In the genomic region with DNA sequence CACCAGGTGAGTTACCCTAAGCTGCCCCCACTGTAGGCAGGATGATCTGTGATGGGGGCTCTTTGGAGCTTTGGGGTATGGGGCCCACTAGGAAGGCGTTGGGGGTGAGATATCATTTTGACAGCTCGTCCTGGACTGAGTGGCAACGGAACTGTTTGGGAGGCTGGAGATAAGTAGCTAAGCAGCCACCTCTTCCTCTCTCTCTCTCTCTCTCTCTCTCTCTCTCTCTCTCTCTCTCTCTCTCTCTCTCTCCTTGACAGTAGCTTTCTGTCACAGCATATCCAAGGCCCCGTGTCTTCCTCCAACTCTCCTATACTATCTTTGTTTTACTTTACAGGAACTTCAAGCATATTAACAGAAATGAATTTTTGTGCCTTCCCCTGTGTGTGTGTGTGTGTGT, we compare ENCODE assay signal across 38 mouse cellular contexts. TPM values are rescaled to one million over a fixed set of nuclear protein-coding genes. Genes with fewer than 3 reads are reported as not detected.
DNase-seq lines count a peak whose midpoint lies in the region; ATAC-seq lines count a peak whose summit lies in the region.
"Had no signal": no experiment of that assay in that cellular context is flagged by ENCODE, and none has a peak within 500 bp of the region (broad histone marks: within the 10 kb centered on the region; RNA-seq: fewer than 3 reads in every experiment).

No protein-coding gene starts in this region.

- peak overlapping the region; percentile 42 for H3K4me2 ChIP-seq in liver, embryonic 15.5 days
- H3K4me2 ChIP-seq: embryonic facial prominence, embryonic 12.5 days; hindbrain, embryonic 15.5 days; kidney, embryonic 15.5 days; limb, embryonic 15.5 days; lung, embryonic 15.5 days; midbrain, embryonic 15.5 days had no signal

- no peaks in the 10 kb centered on the region for H3K9me3 ChIP-seq in erythroblast, embryonic 14.5 days (ENCODE audit: control insufficient read depth, low read length)
- no peaks in the 10 kb centered on the region for H3K9me3 ChIP-seq in liver, embryonic 15.5 days (replicated peaks)
- H3K9me3 ChIP-seq: embryonic facial prominence, embryonic 12.5 days; hindbrain, embryonic 10.5 days; hindbrain, embryonic 15.5 days; kidney, embryonic 15.5 days; limb, embryonic 10.5 days; limb, embryonic 15.5 days; lung, embryonic 15.5 days; midbrain, embryonic 10.5 days; midbrain, embryonic 15.5 days had no signal

- peaks cover 39% of the 10 kb centered on the region for H3K4me1 ChIP-seq in erythroblast, embryonic 14.5 days (ENCODE audit: control insufficient read depth)
- H3K4me1 ChIP-seq in liver, embryonic 15.5 days (replicated peaks): peaks cover 40% of the 10 kb centered on the region
- H3K4me1 ChIP-seq: embryonic facial prominence, embryonic 12.5 days; kidney, embryonic 15.5 days; limb, embryonic 10.5 days; limb, embryonic 15.5 days; lung, embryonic 15.5 days; midbrain, embryonic 15.5 days had no signal

- no peak overlapping the region for H3K27ac ChIP-seq in liver, embryonic 15.5 days (replicated peaks)
- H3K27ac ChIP-seq: embryonic facial prominence, embryonic 12.5 days; hindbrain, embryonic 10.5 days; hindbrain, embryonic 15.5 days; kidney, embryonic 15.5 days; limb, embryonic 10.5 days; limb, embryonic 15.5 days; lung, embryonic 15.5 days; midbrain, embryonic 10.5 days; midbrain, embryonic 15.5 days; stomach, postnatal 0 days had no signal

- ATAC-seq in erythroblast, adult 5-6 weeks (replicated peaks; ENCODE audit: low FRiP score, poor library complexity, severe bottlenecking): no peak
- ATAC-seq in liver, embryonic 15.5 days (ENCODE audit: insufficient read depth): peak; percentile 63
- ATAC-seq: activated CD4-positive, CD25-positive, alpha-beta regulatory T cell, adult 4 months; forebrain, embryonic 16.5 days; inflammation-experienced regulatory T-cells, adult 6 months; midbrain, embryonic 15.5 days had no signal

- H3K9ac ChIP-seq in liver, embryonic 15.5 days: no peak overlapping the region
- H3K9ac ChIP-seq: embryonic facial prominence, embryonic 12.5 days; hindbrain, embryonic 15.5 days; kidney, embryonic 15.5 days; limb, embryonic 15.5 days; lung, embryonic 15.5 days; midbrain, embryonic 15.5 days had no signal

- H3K4me3 ChIP-seq in erythroblast, embryonic 14.5 days (replicated peaks): peak overlapping the region; percentile 21
- H3K4me3 ChIP-seq in liver, embryonic 15.5 days (replicated peaks): no peak overlapping the region
- H3K4me3 ChIP-seq: embryonic facial prominence, embryonic 12.5 days; hindbrain, embryonic 10.5 days; hindbrain, embryonic 15.5 days; kidney, embryonic 15.5 days; limb, embryonic 10.5 days; limb, embryonic 15.5 days; lung, embryonic 15.5 days; midbrain, embryonic 10.5 days; midbrain, embryonic 15.5 days had no signal

- WGBS in liver, embryonic 15.5 days (ENCODE audit: insufficient replicate concordance): 12% methylated on average over 4 of the region's 4 CpGs

- DNase-seq in liver: peak; percentile 40
- DNase-seq in layer of hippocampus, postnatal 36 days: no peak
- no peak for DNase-seq in B cell, adult 2 months
- no peak for DNase-seq in cerebellum, adult 8-10 months
- DNase-seq in thymus, postnatal 10 days (ENCODE audit: low spot score in 2 of 2): no peak
- DNase-seq: adrenal gland, adult 2 months; adrenal gland, postnatal 36 days; cerebellum, adult 2 months; cerebellum, postnatal 25 days; embryo, embryonic 11 days; gastrocnemius, postnatal 14 days; heart, postnatal 14 days; kidney, adult 18-20 months; kidney, postnatal 4 days; lung, postnatal 36 days; right cerebral cortex, adult 18-20 months; spleen, adult 18-20 months; thymus, adult 18-20 months; thymus, postnatal 36 days had no signal

- H3K27me3 ChIP-seq in erythroblast, embryonic 14.5 days (ENCODE audit: control insufficient read depth): no peaks in the 10 kb centered on the region
- H3K27me3 ChIP-seq in liver, embryonic 15.5 days: no peaks in the 10 kb centered on the region
- H3K27me3 ChIP-seq: embryonic facial prominence, embryonic 12.5 days; hindbrain, embryonic 15.5 days; kidney, embryonic 15.5 days; limb, embryonic 15.5 days; lung, embryonic 15.5 days; midbrain, embryonic 15.5 days had no signal

- no peaks in the 10 kb centered on the region for H3K36me3 ChIP-seq in erythroblast, embryonic 14.5 days (ENCODE audit: control insufficient read depth)
- H3K36me3 ChIP-seq in liver, embryonic 15.5 days (replicated peaks): no peaks in the 10 kb centered on the region
- H3K36me3 ChIP-seq: embryonic facial prominence, embryonic 12.5 days; hindbrain, embryonic 10.5 days; hindbrain, embryonic 15.5 days; kidney, embryonic 15.5 days; limb, embryonic 10.5 days; limb, embryonic 15.5 days; lung, embryonic 15.5 days; midbrain, embryonic 10.5 days; midbrain, embryonic 15.5 days had no signal

RNA-seq across cellular contexts. Expression of a gene that starts 0.7 kb away (rescaled TPM):
- 0.08 and 0.09 TPM in 2 replicates for polyA plus RNA-seq in erythroblast, embryonic 14.5 days (2012)
- not detected in 2 replicates for total RNA-seq in erythroblast, adult 5-6 weeks (2015; ENCODE audit: low replicate concordance)
- 0.34 and 1.3 TPM in 2 replicates for total RNA-seq in erythroblast, adult 5-6 weeks (2017; ENCODE audit: low replicate concordance)
- 15.8 and 18.3 TPM in 2 replicates for polyA plus RNA-seq in liver, embryonic 15.5 days (2015; fragmentation: Nextera tagmentation; extraction: Ambion mirVana)
- not detected for total RNA-seq in layer of hippocampus, postnatal 36 days (2021)
- total RNA-seq: gastrocnemius, postnatal 14 days had no signal
- polyA plus RNA-seq: activated CD4-positive, CD25-positive, alpha-beta regulatory T cell, adult 4 months; inflammation-experienced regulatory T-cells, adult 6 months; stomach, postnatal 0 days had no signal

RNA-seq across cellular contexts. Expression of a gene that starts 14.3 kb away (rescaled TPM):
- 0.22 and 0.46 TPM in 2 replicates for polyA plus RNA-seq in erythroblast, embryonic 14.5 days (2012)
- total RNA-seq in erythroblast, adult 5-6 weeks (2015; ENCODE audit: low replicate concordance): 1.9 and 3.1 TPM in 2 replicates
- total RNA-seq in erythroblast, adult 5-6 weeks (2017; ENCODE audit: low replicate concordance): 2.6 and 3.2 TPM in 2 replicates
- 3.6 and 4.1 TPM in 2 replicates for polyA plus RNA-seq in liver, embryonic 15.5 days (2015; fragmentation: Nextera tagmentation; extraction: Ambion mirVana)
- 1 to 10 TPM; 8.8 to 9.6 TPM for total RNA-seq in layer of hippocampus, postnatal 36 days (2021)
- polyA plus RNA-seq: activated CD4-positive, CD25-positive, alpha-beta regulatory T cell, adult 4 months; inflammation-experienced regulatory T-cells, adult 6 months had no signal

RNA-seq across cellular contexts. Expression of a gene that starts 44.5 kb away (rescaled TPM):
- 0.02 TPM in 1 of 2 replicates, not detected in the other for polyA plus RNA-seq in erythroblast, embryonic 14.5 days (2012)
- 17.5 and 20.1 TPM in 2 replicates for total RNA-seq in erythroblast, adult 5-6 weeks (2015; ENCODE audit: low replicate concordance)
- total RNA-seq in erythroblast, adult 5-6 weeks (2017; ENCODE audit: low replicate concordance): 7.0 and 7.2 TPM in 2 replicates
- 3.9 and 4.3 TPM in 2 replicates for polyA plus RNA-seq in liver, embryonic 15.5 days (2015; fragmentation: Nextera tagmentation; extraction: Ambion mirVana)
- total RNA-seq in layer of hippocampus, postnatal 36 days (2021): under 1 TPM in 1 of 2 experiments, not detected in 1; 0.22 TPM
- total RNA-seq: left cerebral cortex, postnatal 10 days had no signal
- polyA plus RNA-seq: forebrain, embryonic 11.5 days; forebrain, embryonic 16.5 days; limb, embryonic 10.5 days; neural tube, embryonic 11.5 days had no signal

RNA-seq across cellular contexts. Expression of a gene that starts 49.2 kb away (rescaled TPM):
- polyA plus RNA-seq in erythroblast, embryonic 14.5 days (2012): 1.3 and 1.7 TPM in 2 replicates
- 44.0 and 47.2 TPM in 2 replicates for total RNA-seq in erythroblast, adult 5-6 weeks (2015; ENCODE audit: low replicate concordance)
- total RNA-seq in erythroblast, adult 5-6 weeks (2017; ENCODE audit: low replicate concordance): 30.6 and 42.7 TPM in 2 replicates
- 8.0 TPM in 2 replicates for polyA plus RNA-seq in liver, embryonic 15.5 days (2015; fragmentation: Nextera tagmentation; extraction: Ambion mirVana)
- 10 to 100 TPM; 27.2 to 34.4 TPM for total RNA-seq in layer of hippocampus, postnatal 36 days (2021)

RNA-seq across cellular contexts. Expression of a gene that starts 49.4 kb away (rescaled TPM):
- 1.1 and 2.0 TPM in 2 replicates for polyA plus RNA-seq in erythroblast, embryonic 14.5 days (2012)
- 28.2 and 32.1 TPM in 2 replicates for total RNA-seq in erythroblast, adult 5-6 weeks (2015; ENCODE audit: low replicate concordance)
- total RNA-seq in erythroblast, adult 5-6 weeks (2017; ENCODE audit: low replicate concordance): 31.6 and 34.2 TPM in 2 replicates
- 42.8 and 44.0 TPM in 2 replicates for polyA plus RNA-seq in liver, embryonic 15.5 days (2015; fragmentation: Nextera tagmentation; extraction: Ambion mirVana)
- total RNA-seq in layer of hippocampus, postnatal 36 days (2021): 10 to 100 TPM; 12.3 to 13.6 TPM

Comparison
In these comparisons a context has a peak if more than half of its experiments do, and no peak if none do; other contexts are left out.
1. RNA of a gene that starts 44.5 kb away (total RNA-seq): 7.0 to 20.1 TPM in erythroblast, adult 5-6 weeks; 0.22 TPM in layer of hippocampus, postnatal 36 days; every median in the first group is over 4 times any median in the second.